Mouse (Mus musculus): ENCODE data around the gene Rbm4. TPM values are rescaled to one million over a fixed set of nuclear protein-coding genes. Genes with fewer than 3 reads are reported as not detected.
"Not testable (repeated sequence)": the region's sequence is repeated elsewhere in the genome, so short reads cannot be mapped to it uniquely, and the experiment has no call there.

Rbm4 gene
- polyA plus RNA-seq, 1 experiment from 2014 or later, result 49.9 TPM

DNA sequence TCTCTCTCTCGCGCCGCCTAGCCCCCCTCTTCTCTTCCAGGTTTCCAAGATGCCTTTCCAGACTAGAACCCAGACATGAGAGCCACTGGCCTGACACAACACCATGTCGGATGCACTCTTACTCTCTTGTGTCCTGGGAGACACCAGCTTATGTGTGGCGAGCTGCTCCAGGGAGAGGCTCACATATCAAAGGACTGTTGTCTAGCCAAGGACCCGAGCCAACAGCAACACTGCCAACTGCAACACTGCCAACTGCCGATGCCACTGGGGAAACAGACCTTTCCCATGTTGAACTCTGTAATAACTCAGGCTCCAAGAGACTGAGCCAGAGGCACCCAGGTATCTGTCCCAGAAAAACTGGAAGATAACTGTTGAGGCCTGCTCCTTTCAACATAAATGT is 35.5 kb upstream of the Rbm4 start:
- Histone ChIP-seq H3K36me3 (ENCODE audit: control insufficient read depth, insufficient read depth, low read length) (peaks cover 7% of the 10 kb centered on the region), H3K4me2 (no peak overlapping the region)
- no peak for ATAC-seq (replicated peaks; ENCODE audit: low FRiP score)

DNA sequence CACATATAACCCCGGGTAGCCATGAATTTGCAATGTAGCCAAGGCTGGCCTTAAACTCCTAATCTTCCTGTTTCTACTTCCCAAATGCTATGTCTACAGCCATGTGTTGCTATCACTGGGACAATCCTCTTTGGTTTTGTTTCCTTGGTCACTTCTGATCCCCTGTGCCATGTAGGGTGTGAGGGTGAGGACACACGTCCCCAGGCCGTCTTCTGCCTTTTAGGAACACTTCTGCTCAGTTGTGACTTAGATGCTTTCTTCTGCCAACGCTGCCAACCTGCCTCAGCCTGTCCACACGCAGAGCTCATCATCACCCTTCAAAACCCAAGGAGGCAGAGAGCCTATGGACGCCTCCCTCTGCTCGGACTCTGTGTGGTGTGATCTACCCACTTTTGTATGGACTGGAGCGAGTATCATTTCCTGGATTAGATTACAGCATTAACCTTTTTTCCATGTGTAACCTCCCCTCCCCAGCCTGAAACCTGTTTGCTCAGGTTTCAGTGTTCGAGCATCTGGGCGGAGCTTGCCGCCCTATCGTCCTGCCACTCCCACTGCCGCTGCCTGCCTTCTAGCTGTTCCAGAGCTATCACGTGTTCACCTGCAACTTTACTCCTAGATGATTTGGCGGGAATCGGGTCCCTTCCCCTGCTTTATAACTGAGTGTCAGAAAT is 34.9 kb upstream of the Rbm4 start:
- H3K9ac ChIP-seq (ENCODE audit: low read depth, low read length), result no peak overlapping the region
- H3K36me3 ChIP-seq (ENCODE audit: control insufficient read depth, insufficient read depth, low read length), result peaks cover 7% of the 10 kb centered on the region
- H3K27me3 ChIP-seq (replicated peaks; ENCODE audit: control insufficient read depth, insufficient read depth, low read length), result no peaks in the 10 kb centered on the region
- no peaks in the 10 kb centered on the region for H3K9me3 ChIP-seq (ENCODE audit: control insufficient read depth, low read length)
- H3K4me1 ChIP-seq (replicated peaks; ENCODE audit: control insufficient read depth, insufficient read depth, low read length), result no peaks in the 10 kb centered on the region
- H3K27ac ChIP-seq (ENCODE audit: low read depth, low read length), result no peak overlapping the region
- no peak overlapping the region for H3K4me2 ChIP-seq
- ATAC-seq (replicated peaks; ENCODE audit: low FRiP score) (no peak), DNase-seq (ENCODE audit: low spot score) (no peak)
- no peak overlapping the region for H3K4me3 ChIP-seq (ENCODE audit: low read depth, low read length)
- 67% methylated on average over 16 of the region's 16 CpGs for WGBS

More for the DNA sequence above, 35.5 kb upstream of the Rbm4 start:
- Histone ChIP-seq H3K9me3 (ENCODE audit: control insufficient read depth, low read length) (no peaks in the 10 kb centered on the region), H3K9ac (ENCODE audit: low read depth, low read length) (no peak overlapping the region), H3K4me1 (replicated peaks; ENCODE audit: control insufficient read depth, insufficient read depth, low read length) (no peaks in the 10 kb centered on the region), H3K4me3 (ENCODE audit: low read depth, low read length) (no peak overlapping the region), H3K27me3 (replicated peaks; ENCODE audit: control insufficient read depth, insufficient read depth, low read length) (no peaks in the 10 kb centered on the region), H3K27ac (ENCODE audit: low read depth, low read length) (no peak overlapping the region)
- no peak for DNase-seq (ENCODE audit: low spot score)
- WGBS, result 76% methylated on average over 7 of the region's 7 CpGs

DNA sequence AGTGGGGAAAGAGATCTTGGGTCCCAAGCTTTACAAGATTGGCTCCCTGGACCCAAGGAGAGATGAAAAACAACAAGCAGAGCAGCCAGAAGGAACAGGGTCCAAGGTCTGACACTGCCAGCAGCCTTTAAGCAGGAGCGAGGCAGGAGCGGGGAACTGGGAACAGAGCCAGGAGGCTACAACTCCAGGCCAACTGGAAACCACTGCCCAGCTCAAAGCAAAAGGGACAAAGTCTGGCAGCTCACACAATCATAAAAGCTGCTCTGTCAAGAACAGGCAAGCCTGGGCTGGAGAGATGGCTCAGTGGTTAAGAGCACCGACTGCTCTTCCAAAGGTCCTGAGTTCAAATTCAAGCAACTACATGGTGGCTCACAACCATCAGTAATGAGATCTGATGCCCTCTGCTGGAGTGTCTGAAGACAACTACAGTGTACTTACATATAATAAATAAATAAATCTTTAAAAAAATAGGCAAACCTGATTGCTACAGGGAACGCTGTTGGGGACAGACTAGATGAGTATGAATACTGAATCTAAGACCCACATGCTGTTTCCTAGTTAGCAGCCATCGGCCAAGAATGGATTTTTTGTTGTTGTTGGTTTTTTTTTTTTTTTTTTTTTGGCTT is 27.1 kb upstream of the Rbm4 start:
- Histone ChIP-seq H3K27me3 (replicated peaks; ENCODE audit: control insufficient read depth, insufficient read depth, low read length) (no peaks in the 10 kb centered on the region), H3K9me3 (ENCODE audit: control insufficient read depth, low read length) (no peaks in the 10 kb centered on the region), H3K4me2 (no peak overlapping the region), H3K27ac (ENCODE audit: low read depth, low read length) (no peak overlapping the region), H3K36me3 (ENCODE audit: control insufficient read depth, insufficient read depth, low read length) (peaks cover 5% of the 10 kb centered on the region), H3K9ac (ENCODE audit: low read depth, low read length) (no peak overlapping the region), H3K4me1 (replicated peaks; ENCODE audit: control insufficient read depth, insufficient read depth, low read length) (no peaks in the 10 kb centered on the region), H3K4me3 (ENCODE audit: low read depth, low read length) (no peak overlapping the region)
- WGBS, result 77% methylated on average over 5 of the region's 5 CpGs
- ATAC-seq (replicated peaks; ENCODE audit: low FRiP score) (no peak), DNase-seq (ENCODE audit: low spot score) (no peak)

DNA sequence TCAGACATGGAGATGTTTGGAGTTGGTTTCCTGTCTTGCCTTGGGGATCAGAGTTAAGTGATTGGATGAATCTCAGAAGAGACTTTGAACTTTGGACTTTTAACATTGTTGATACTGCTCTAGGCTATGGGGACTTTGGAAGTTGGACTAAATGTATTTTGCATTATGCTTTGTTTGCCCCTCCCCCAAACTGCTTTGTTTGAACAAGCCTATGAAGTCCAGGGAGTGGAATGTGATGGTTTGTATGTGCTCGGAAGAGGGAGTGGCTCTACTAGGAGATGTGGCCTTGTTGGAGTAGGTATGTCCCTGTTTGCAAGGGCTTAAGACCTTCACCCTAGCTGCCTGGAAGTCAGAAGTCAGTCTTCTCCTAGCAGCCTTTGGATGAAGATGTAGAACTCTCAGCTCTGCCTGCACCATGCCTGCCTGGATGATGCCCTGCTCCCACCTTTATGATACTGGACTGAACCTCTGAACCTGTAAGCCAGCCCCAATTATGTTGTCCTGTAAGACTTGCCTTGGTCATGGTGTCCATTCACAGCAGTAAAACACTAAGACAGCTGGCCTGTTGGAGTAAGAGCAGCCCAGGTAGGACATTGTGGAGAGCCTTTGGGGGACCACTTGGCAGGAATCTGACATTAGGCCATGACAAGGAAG is 23.6 kb upstream of the Rbm4 start:
- Histone ChIP-seq H3K27me3 (replicated peaks; ENCODE audit: control insufficient read depth, insufficient read depth, low read length) (no peaks in the 10 kb centered on the region), H3K4me2 (no peak overlapping the region), H3K4me3 (ENCODE audit: low read depth, low read length) (no peak overlapping the region), H3K9me3 (ENCODE audit: control insufficient read depth, low read length) (0 out of 2 replicates have a peak, but pooled peaks cover 2% of the 10 kb centered on the region), H3K36me3 (ENCODE audit: control insufficient read depth, insufficient read depth, low read length) (no peaks in the 10 kb centered on the region), H3K9ac (ENCODE audit: low read depth, low read length) (no peak overlapping the region), H3K27ac (ENCODE audit: low read depth, low read length) (no peak overlapping the region), H3K4me1 (replicated peaks; ENCODE audit: control insufficient read depth, insufficient read depth, low read length) (no peaks in the 10 kb centered on the region)
- ATAC-seq (replicated peaks; ENCODE audit: low FRiP score) (no peak), DNase-seq (ENCODE audit: low spot score) (no peak)
- WGBS, result 63% methylated on average over 1 of the region's 1 CpGs

DNA sequence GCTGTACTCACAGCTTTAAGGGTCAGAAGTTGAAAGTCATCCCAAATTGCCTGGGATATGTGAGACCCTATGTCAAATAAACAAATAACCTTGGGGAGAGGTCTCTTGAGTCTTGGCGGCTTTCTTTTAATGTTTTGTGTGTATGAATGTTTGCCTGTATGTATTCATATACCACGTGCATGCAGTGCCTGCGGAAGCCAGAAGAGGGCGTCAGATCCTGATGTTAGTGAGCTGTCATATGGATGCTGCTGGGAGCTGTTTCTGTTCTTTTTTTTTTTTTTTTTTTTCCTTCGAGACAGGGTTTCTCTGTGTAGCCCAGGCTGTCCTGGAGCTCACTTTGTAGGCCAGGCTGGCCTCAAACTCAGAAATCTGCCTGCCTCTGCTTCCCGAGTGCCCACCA is 19.3 kb upstream of the Rbm4 start:
- no peaks in the 10 kb centered on the region for H3K27me3 ChIP-seq (replicated peaks; ENCODE audit: control insufficient read depth, insufficient read depth, low read length)
- ATAC-seq (replicated peaks; ENCODE audit: low FRiP score) (no peak), DNase-seq (ENCODE audit: low spot score) (no peak)
- no peaks in the 10 kb centered on the region for H3K36me3 ChIP-seq (ENCODE audit: control insufficient read depth, insufficient read depth, low read length)
- H3K27ac ChIP-seq (ENCODE audit: low read depth, low read length), result no peak overlapping the region
- H3K4me2 ChIP-seq, result no peak overlapping the region
- peaks cover 16% of the 10 kb centered on the region for H3K4me1 ChIP-seq (replicated peaks; ENCODE audit: control insufficient read depth, insufficient read depth, low read length)
- no peak overlapping the region for H3K9ac ChIP-seq (ENCODE audit: low read depth, low read length)
- 74% methylated on average over 6 of the region's 6 CpGs for WGBS
- no peak overlapping the region for H3K4me3 ChIP-seq (ENCODE audit: low read depth, low read length)
- 0 out of 2 replicates have a peak, but pooled peaks cover 2% of the 10 kb centered on the region for H3K9me3 ChIP-seq (ENCODE audit: control insufficient read depth, low read length)

DNA sequence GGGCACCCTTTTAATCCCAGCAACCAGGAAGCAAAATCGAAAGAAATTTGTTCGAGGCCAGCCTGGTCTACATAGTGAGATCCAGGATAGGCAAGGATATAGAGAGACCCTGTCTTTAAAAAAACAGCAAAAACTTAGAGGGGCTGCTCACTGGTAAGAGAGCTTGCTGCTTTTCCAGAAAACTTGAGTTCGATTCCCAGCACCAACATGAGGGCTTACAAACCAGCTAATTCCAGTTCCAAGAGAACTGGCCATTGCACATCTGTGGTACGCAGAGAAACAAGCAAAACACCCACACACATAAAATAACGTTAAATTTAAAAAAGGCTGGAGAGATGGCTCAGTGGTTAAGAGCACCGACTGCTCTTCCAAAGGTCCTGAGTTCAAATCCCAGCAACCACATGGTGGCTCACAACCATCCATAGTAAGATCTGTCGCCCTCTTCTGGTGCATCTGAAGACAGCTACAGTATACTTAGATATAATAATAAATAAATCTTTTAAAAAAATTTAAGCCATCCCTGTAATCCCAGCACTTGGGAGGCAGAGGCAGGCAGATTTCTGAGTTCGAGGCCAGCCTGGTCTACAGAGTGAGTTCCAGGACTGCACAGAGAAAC is 18.7 kb upstream of the Rbm4 start:
- not testable (repeated sequence) for H3K27me3 ChIP-seq (replicated peaks; ENCODE audit: control insufficient read depth, insufficient read depth, low read length); H3K9me3 ChIP-seq (ENCODE audit: control insufficient read depth, low read length); H3K36me3 ChIP-seq (ENCODE audit: control insufficient read depth, insufficient read depth, low read length); DNase-seq (ENCODE audit: low spot score); ATAC-seq (replicated peaks; ENCODE audit: low FRiP score)
- WGBS, result 71% methylated on average over 8 of the region's 8 CpGs
- H3K4me3 ChIP-seq (ENCODE audit: low read depth, low read length), result peak overlapping the region; percentile 93
- peaks cover 19% of the 10 kb centered on the region for H3K4me1 ChIP-seq (replicated peaks; ENCODE audit: control insufficient read depth, insufficient read depth, low read length)
- peak overlapping the region; percentile 71 for H3K4me2 ChIP-seq
- H3K27ac ChIP-seq (ENCODE audit: low read depth, low read length), result peak overlapping the region; percentile 75
- H3K9ac ChIP-seq (ENCODE audit: low read depth, low read length), result peak overlapping the region; percentile 74

DNA sequence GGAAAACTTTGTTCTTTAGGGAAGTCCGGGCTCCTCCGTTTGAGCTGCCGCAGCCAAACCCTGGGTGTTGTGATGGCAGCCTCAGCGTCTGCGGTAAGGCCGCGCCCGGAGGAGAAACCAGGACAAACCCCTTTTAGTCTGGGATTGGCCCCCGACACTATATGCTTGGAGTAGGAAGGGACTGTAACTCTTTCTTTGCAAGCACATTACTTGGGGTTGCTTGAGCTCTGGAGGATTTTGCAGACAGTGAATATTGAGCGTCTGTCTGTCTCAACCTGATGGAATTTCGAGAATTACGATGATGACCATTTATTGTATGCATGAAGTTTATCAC is 18.2 kb upstream of the Rbm4 start:
- ATAC-seq (replicated peaks; ENCODE audit: low FRiP score) (peak; percentile 47), DNase-seq (ENCODE audit: low spot score) (no peak)
- Histone ChIP-seq H3K9ac (ENCODE audit: low read depth, low read length) (peak overlapping the region; percentile 74), H3K27ac (ENCODE audit: low read depth, low read length) (peak overlapping the region; percentile 75), H3K27me3 (replicated peaks; ENCODE audit: control insufficient read depth, insufficient read depth, low read length) (no peaks in the 10 kb centered on the region), H3K4me1 (replicated peaks; ENCODE audit: control insufficient read depth, insufficient read depth, low read length) (peaks cover 21% of the 10 kb centered on the region), H3K36me3 (ENCODE audit: control insufficient read depth, insufficient read depth, low read length) (no peaks in the 10 kb centered on the region), H3K9me3 (ENCODE audit: control insufficient read depth, low read length) (0 out of 2 replicates have a peak, but pooled peaks cover 2% of the 10 kb centered on the region), H3K4me3 (ENCODE audit: low read depth, low read length) (peak overlapping the region; percentile 93), H3K4me2 (peak overlapping the region; percentile 71)
- WGBS, result 5% methylated on average over 12 of the region's 12 CpGs

DNA sequence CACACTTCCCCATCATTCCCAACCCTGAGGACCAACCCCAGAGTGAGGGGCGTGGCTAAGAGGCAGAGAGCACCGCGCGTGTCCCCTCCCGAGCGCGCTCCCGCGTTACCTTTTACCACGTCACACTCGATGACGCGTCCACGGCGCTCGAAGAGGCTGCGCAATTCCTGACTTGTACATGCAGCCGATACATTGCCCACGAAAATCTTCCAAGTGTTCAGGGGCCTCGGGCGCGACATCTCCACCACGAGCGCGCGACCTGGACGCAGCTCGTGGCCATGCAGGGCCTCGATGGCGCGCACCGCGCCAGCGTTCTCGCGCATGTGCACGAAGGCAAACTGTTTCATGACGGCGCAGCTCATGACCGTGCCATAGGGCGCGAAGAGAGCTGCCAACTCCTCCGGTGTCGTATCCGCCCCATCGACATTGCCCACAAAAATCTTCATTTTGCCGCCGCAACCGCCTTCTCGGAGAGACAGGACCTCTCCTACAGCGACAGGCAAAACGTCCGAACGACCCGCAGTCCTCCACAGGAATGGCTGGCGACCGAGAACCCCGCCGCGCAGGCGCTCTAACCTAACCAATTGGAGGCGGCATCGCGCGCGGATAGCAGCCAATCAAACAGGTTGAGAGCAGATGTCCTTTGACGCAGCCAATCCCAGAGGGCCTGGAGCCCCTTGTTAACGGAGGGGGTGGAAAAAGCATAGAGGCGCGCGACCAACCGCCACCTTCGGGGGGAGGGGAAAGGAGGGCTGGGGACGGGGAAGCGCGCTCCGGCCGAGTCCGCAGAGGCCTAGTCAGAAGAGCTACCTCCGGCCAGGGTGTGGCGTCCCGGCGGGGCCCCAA is 17.6 kb upstream of the Rbm4 start, which contains the start of the genes Gm21992 and Rbm14:
Gm21992 (minus strand) TSS at position 550 of the 846 bp plus-strand sequence.
Rbm14 (minus strand) TSS at position 572 of the 846 bp plus-strand sequence.
- Histone ChIP-seq H3K4me1 (replicated peaks; ENCODE audit: control insufficient read depth, insufficient read depth, low read length) (peaks cover 21% of the 10 kb centered on the region), H3K36me3 (ENCODE audit: control insufficient read depth, insufficient read depth, low read length) (peaks cover 4% of the 10 kb centered on the region; the same call in 1 of the 2 replicates), H3K27ac (ENCODE audit: low read depth, low read length) (peak within 1 kb of the TSS; percentile 95), H3K9ac (ENCODE audit: low read depth, low read length) (peak within 1 kb of the TSS; percentile 94), H3K27me3 (replicated peaks; ENCODE audit: control insufficient read depth, insufficient read depth, low read length) (no peaks in the 10 kb centered on the region), H3K4me3 (ENCODE audit: low read depth, low read length) (peak within 1 kb of the TSS; percentile 93), H3K9me3 (ENCODE audit: control insufficient read depth, low read length) (0 out of 2 replicates have a peak, but pooled peaks cover 2% of the 10 kb centered on the region), H3K4me2 (peak within 1 kb of the TSS; percentile 98)
- WGBS, result under 1% methylated on average over 83 of the region's 83 CpGs
- ATAC-seq (replicated peaks; ENCODE audit: low FRiP score) (peak; percentile 98), DNase-seq (ENCODE audit: low spot score) (peak; percentile 98)

Data from liver, embryonic 11.5 days (tissue).